Mouse (Mus musculus) liver, embryonic 14.5 days (tissue): Measurements from ENCODE around the gene Zfp37. TPM values are rescaled to one million over a fixed set of nuclear protein-coding genes. Genes with fewer than 3 reads are reported as not detected.
A peak's percentile ranks its signal among the peaks of the same experiment; 100 is the strongest.
"Not testable (repeated sequence)": the region's sequence is repeated elsewhere in the genome, so short reads cannot be mapped to it uniquely, and the experiment has no call there.

Experiments used
- ATAC-seq: fragments of 200-750 bp; cut with Nextera tagmentation; 2 replicates; pipeline ENCODE4 v1.8.0; 2017; ENCODE audit warnings: moderate number of reproducible peaks, mild to moderate bottlenecking, moderate library complexity; ENCODE audit not compliant: insufficient read depth
- DNase-seq, 3 experiments: peaks; one replicate each; pipeline ENCODE4 v3.0.0-alpha.2; 2012 to 2013; ENCODE audit warnings: low read depth in 3 of 3, low spot score in 3 of 3
- H3K27ac ChIP-seq: fragments of 300-500 bp; sonication (generic); 2 replicates; pipeline ENCODE4 v1.5.1; 2014; ENCODE audit warnings: moderate library complexity, mild to moderate bottlenecking, control low read depth, inconsistent platforms
- H3K27me3 ChIP-seq: fragments of 300-500 bp; sonication (generic); 2 replicates; pipeline ENCODE4 v1.6.1; 2014; ENCODE audit warnings: mild to moderate bottlenecking, low read length, moderate library complexity; ENCODE audit not compliant: control insufficient read depth, insufficient read depth
- H3K36me3 ChIP-seq: fragments of 300-500 bp; sonication (generic); replicated peaks from 2 replicates; pipeline ENCODE4 v1.6.1; 2014; ENCODE audit warnings: low read depth; ENCODE audit not compliant: control insufficient read depth, insufficient read depth
- H3K4me1 ChIP-seq, 2 experiments: fragments of 200-500 bp in 1 of 2; fragments of 300-500 bp in 1 of 2; sonication (generic) in 1 of 2; replicated peaks; 2 replicates each; pipeline ENCODE4 v1.6.1; 2012 to 2014; ENCODE audit warnings: antibody characterized with exemption in 1 of 2, inconsistent platforms in 1 of 2, low read length in 1 of 2; ENCODE audit not compliant: control insufficient read depth in 2 of 2, insufficient read depth in 2 of 2
- H3K4me2 ChIP-seq: fragments of 300-500 bp; sonication (generic); 2 replicates; pipeline ENCODE4 v1.6.1; 2014; ENCODE audit warnings: low read depth, mild to moderate bottlenecking, control low read depth, moderate library complexity
- H3K4me3 ChIP-seq, 2 experiments: fragments of 200-500 bp in 1 of 2; fragments of 300-500 bp in 1 of 2; sonication (generic) in 1 of 2; 2 replicates each; pipeline ENCODE4 v1.5.1; 2012 to 2014; ENCODE audit warnings: low read depth in 2 of 2, low read length in 2 of 2, mild to moderate bottlenecking in 2 of 2, control low read depth in 1 of 2, inconsistent platforms in 1 of 2, moderate library complexity in 1 of 2; ENCODE audit not compliant: insufficient read depth in 1 of 2
- H3K9ac ChIP-seq: fragments of 300-500 bp; sonication (generic); replicated peaks from 2 replicates; pipeline ENCODE4 v1.6.1; 2014; ENCODE audit warnings: mild to moderate bottlenecking, control low read depth, moderate library complexity
- H3K9me3 ChIP-seq: fragments of 300-500 bp; sonication (generic); 2 replicates; pipeline ENCODE4 v1.6.1; 2016; ENCODE audit warnings: low read length, mixed read lengths; ENCODE audit not compliant: control insufficient read depth
- CTCF ChIP-seq: IDR thresholded peaks from 2 replicates; pipeline ENCODE4 v1.5.1; 2016; ENCODE audit warnings: antibody characterized with exemption, low read depth, control low read depth
- EP300 ChIP-seq: IDR thresholded peaks from 2 replicates; pipeline ENCODE4 v1.6.1; 2016; ENCODE audit warnings: antibody characterized with exemption, low read depth
- WGBS: fragments of 180-500 bp; shearing (Covaris S2); extraction: QIAGEN DNeasy Blood & Tissue Kit; methylation state at CpG from one replicate; pipeline ENCODE4 v1.1.7; 2014; ENCODE audit not compliant: insufficient replicate concordance; 5-methylcytosine and 5-hydroxymethylcytosine counted together
- polyA plus RNA-seq, 2 experiments: library from polyadenylated mRNA; depleted of rRNA in 1 of 2; stranded (reverse) in 1 of 2; unstranded in 1 of 2; fragments of >200 nt; fragmentation: Nextera tagmentation in 1 of 2; extraction: Ambion mirVana in 1 of 2; gene quantifications; 2 replicates each; pipeline versions ENCODE4 v1.2.1 to v1.2.3; 2012 to 2014

The Zfp37 gene
- polyA plus RNA-seq, 2 experiments: 0.30 to 0.36 TPM

DNA sequence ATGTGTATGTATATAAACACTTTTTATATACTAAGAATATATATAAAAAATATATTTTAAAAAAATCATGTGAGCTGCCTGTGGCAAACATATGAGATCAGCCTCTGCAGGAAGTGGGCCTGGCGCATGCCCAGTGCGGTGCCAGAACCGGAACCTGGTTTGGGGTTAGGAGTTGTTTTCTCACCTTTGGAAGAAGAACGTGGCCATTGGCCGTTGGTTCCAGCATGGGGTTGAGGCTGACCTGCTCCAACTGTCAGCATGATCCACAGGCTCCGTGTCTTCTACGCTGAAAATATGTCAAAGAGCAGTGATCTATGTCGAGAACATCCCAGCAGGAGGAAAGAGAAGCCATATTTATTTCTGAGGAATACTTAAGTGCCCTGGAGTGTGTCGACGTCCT is 43.1 kb upstream of the Zfp37 start:
- Histone ChIP-seq H3K9me3 (no peaks in the 10 kb centered on the region), H3K9ac (no peak overlapping the region), H3K4me1 (peaks cover 0 to 2% of the 10 kb centered on the region in 2 experiments; a peak in 1 of 4 replicates), H3K4me2 (no peak overlapping the region), H3K27me3 (no peaks in the 10 kb centered on the region), H3K4me3 (no peak overlapping the region), H3K36me3 (no peaks in the 10 kb centered on the region), H3K27ac (no peak overlapping the region)
- TF ChIP-seq CTCF: no peak
- no peak for TF ChIP-seq EP300
- DNase-seq (no peak), ATAC-seq (no peak)
- WGBS: 73% methylated on average over 10 of the region's 10 CpGs

DNA sequence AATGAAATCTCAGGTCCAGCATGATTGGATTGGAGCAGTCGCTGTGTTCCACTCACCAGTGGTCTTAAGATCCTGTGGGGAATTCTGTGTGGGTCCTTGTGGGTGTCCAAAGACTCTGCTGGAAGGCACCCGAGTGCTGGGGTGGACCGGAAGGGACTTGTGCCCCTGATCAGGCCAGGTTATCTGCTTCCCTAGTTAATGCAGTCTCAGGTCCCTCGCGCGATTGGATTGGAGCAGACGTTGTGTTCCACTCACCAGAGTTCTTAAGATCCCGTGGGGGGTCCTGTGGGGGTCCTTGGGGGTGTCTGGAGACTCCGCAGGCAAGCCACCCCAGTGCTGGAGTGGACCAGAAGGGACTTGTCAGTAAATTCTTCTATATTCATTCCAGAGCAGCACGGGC is 41.8 kb upstream of the Zfp37 start:
- Histone ChIP-seq H3K9ac (no peak overlapping the region), H3K4me1 (no peaks in the 10 kb centered on the region), H3K36me3 (no peaks in the 10 kb centered on the region), H3K9me3 (no peaks in the 10 kb centered on the region), H3K4me2 (no peak overlapping the region), H3K27ac (no peak overlapping the region), H3K4me3 (no peak overlapping the region), H3K27me3 (no peaks in the 10 kb centered on the region)
- TF ChIP-seq EP300 (no peak), CTCF (no peak)
- ATAC-seq: no peak
- DNase-seq: no peak
- WGBS: 66% methylated on average over 10 of the region's 10 CpGs

DNA sequence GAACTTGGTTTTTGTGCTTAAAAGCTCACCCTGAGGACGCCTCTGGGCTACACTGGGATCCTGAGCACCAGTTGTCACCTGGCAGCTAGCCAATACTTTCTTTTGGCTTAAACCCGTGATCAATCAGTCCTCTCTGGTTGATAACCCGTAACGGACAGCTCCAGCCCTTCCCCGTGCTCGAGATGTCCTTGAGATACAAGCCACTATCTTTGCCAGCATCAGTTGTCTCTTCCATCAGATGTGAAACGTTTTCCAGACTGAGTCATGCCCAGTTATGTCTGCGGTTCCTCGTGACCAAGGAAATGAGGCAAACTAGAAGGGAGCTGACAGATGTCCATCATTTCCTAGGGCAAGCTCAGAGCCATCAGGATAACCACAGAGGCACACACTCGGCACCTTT is 36.3 kb upstream of the Zfp37 start:
- no peak overlapping the region for H3K4me3 ChIP-seq
- no peak for ATAC-seq
- H3K4me1 ChIP-seq: no peaks in the 10 kb centered on the region
- WGBS: 60% methylated on average over 10 of the region's 10 CpGs
- H3K4me2 ChIP-seq: no peak overlapping the region
- H3K9me3 ChIP-seq: no peaks in the 10 kb centered on the region
- no peak overlapping the region for H3K27ac ChIP-seq
- DNase-seq: no peak
- H3K9ac ChIP-seq: no peak overlapping the region
- TF ChIP-seq CTCF: no peak
- H3K36me3 ChIP-seq: no peaks in the 10 kb centered on the region
- no peaks in the 10 kb centered on the region for H3K27me3 ChIP-seq

DNA sequence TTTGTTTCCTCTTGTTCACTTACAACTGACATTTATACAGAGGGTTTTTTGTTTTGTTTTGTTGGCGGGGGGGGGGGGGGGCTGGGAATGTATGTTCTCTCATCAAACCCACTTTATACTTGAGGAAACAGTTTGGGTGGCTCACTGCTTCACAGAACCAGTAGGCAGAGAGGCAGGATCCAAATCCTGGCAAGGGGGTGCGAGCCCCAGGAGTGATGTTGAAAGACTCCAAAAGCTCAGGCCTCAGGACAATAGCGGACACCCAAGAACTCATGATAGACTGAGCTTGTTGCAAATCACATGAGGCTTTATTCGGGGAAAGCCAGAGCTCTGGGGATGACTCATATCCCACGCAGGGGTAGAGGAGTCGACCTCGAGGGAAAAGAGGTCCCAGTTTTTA is 35.2 kb upstream of the Zfp37 start:
- H3K27me3 ChIP-seq, ATAC-seq: not testable (repeated sequence)
- WGBS: 32% methylated on average over 6 of the region's 7 CpGs

DNA sequence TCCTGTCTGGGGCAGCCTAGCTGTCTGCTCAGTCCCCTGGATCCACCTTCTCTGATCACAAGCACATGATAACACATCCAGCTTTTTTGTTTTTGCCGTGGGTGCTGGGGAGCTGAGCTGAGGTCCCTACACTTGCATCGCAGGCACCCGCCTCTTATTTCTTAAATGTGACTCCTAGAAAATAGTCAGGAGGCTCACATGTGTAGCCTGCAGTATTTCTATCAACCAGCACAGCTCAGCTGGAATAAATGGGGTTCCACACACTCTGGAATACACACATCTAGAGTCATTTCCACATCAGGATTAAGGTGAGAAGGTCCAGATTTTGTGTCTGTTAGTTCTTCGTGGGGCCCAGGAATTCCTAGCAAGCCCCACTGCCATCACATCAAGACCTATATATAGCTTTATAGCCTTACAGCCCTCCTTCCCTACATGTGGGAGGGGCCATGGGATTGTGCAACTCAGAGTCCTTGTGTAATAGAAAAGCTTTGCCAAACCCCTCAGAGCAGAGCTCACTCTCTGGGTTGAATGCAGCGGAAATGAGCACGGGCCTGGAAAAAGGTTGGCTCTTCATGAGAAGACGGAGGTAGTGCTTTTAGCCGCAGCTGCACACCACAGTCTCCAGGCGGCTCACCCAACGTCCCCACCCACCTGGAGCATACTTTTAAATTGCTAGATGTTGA is 34.4 kb upstream of the Zfp37 start:
- TF ChIP-seq EP300: no peak
- no peak for TF ChIP-seq CTCF
- no peaks in the 10 kb centered on the region for H3K9me3 ChIP-seq
- DNase-seq: peak; percentile 27 to 38 (median 35)
- H3K4me3 ChIP-seq: no peak overlapping the region
- no peaks in the 10 kb centered on the region for H3K27me3 ChIP-seq
- no peak overlapping the region for H3K9ac ChIP-seq
- H3K36me3 ChIP-seq: no peaks in the 10 kb centered on the region
- no peak for ATAC-seq
- WGBS: 48% methylated on average over 10 of the region's 10 CpGs
- no peak overlapping the region for H3K27ac ChIP-seq
- H3K4me2 ChIP-seq: no peak overlapping the region
- no peaks in the 10 kb centered on the region for H3K4me1 ChIP-seq

More for the DNA sequence above, 35.2 kb upstream of the Zfp37 start:
- H3K4me3 ChIP-seq, DNase-seq, H3K27ac ChIP-seq, H3K9ac ChIP-seq, H3K4me1 ChIP-seq, H3K9me3 ChIP-seq, H3K36me3 ChIP-seq, H3K4me2 ChIP-seq: not testable (repeated sequence)
